Mouse (Mus musculus) heart, postnatal 0 days (tissue): ENCODE results near the gene Prkag1.

Source experiments
- CTCF ChIP-seq: IDR thresholded peaks from 2 replicates; pipeline ENCODE4 v1.5.1; 2016; ENCODE audit warnings: antibody characterized with exemption, control low read depth, low read depth
- EP300 ChIP-seq: IDR thresholded peaks from 2 replicates; pipeline ENCODE4 v1.6.1; 2016; ENCODE audit warnings: antibody characterized with exemption, low read depth

DNA sequence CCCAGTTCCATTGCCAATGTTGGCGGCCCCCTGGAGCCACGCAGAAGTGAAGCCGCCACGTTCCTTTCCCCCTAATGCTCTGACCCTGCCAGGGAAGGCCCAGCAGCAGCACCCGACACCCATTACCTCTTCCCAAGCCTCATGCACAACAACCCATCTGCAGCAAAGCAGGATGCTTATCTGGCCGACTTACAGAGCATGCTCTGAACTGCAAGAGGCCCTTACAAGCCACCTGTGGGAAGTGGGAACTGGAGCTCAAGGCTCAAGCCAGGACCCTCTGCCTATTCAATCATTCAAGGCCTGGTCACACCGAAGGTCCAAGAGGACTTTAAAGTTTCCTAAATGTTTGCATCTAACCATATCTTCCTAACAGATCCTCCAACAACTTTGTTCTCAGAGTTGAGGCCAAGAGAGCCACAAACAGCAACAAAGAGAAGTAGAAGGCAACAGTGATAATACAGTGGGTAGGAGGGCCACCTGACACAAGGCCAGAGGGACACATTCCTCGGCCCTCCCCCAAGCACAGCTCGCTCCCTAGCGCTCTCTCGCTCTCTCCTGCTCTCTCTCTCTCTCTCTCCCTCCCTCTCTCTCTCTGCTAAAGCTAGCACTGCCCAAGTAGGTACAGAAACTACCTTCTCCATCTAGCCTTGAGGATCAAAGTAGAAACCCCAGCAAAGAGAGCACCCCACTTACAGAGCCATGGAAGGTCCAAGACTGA lies 37.2 kb upstream of the Prkag1 start:
- TF ChIP-seq CTCF (no peak), EP300 (no peak)
